Mouse (Mus musculus): ENCODE results near the gene Sympk. TPM values are rescaled to one million over a fixed set of nuclear protein-coding genes. Genes with fewer than 3 reads are reported as not detected.

Sympk gene
- total RNA-seq, 2 experiments from 2014 or later = 61.8 to 65.7 TPM

GRCm38 (mm10) chr7:19077761-19078160, 53.6 kb downstream of the Sympk start:
- DNase-seq = no peak
- intact Hi-C loops (cut with DNase I) = no loop called here

- intact Hi-C loops (cut with DNase I) = no loop called here
- DNase-seq = no peak
Observed at GRCm38 (mm10) chr7:19078732-19079131, 54.6 kb downstream of the Sympk start.

GRCm38 (mm10) chr7:19080451-19080950, 56.3 kb downstream of the Sympk start:
- intact Hi-C loops (cut with DNase I) = no loop called here
- no peak for DNase-seq

GRCm38 (mm10) chr7:19082171-19082570, 58.0 kb downstream of the Sympk start:
- no peak for DNase-seq
- intact Hi-C loops (cut with DNase I) = no loop called here

- peak; percentile 74 to 79 for DNase-seq
- intact Hi-C loops (cut with DNase I) = no loop called here
Observed at GRCm38 (mm10) chr7:19083096-19083495, 58.9 kb downstream of the Sympk start.

GRCm38 (mm10) chr7:19083701-19084100, 59.5 kb downstream of the Sympk start, which contains the start of gene Dmpk:
TSS of gene Dmpk (plus strand) at chr7:19083849.
- peak; percentile 49 to 62 for DNase-seq
- intact Hi-C loops (cut with DNase I) = no loop called here

GRCm38 (mm10) chr7:19084277-19084771, 60.1 kb downstream of the Sympk start:
- peak; percentile 63 for DNase-seq
- intact Hi-C loops (cut with DNase I) = no loop called here

- intact Hi-C loops (cut with DNase I) = no loop called here
- DNase-seq = no peak
Observed at GRCm38 (mm10) chr7:19084921-19085473, 60.8 kb downstream of the Sympk start.

GRCm38 (mm10) chr7:19085495-19085894, 61.3 kb downstream of the Sympk start:
- DNase-seq = no peak
- intact Hi-C loops (cut with DNase I) = no loop called here

GRCm38 (mm10) chr7:19086042-19086441, 61.9 kb downstream of the Sympk start:
- intact Hi-C loops (cut with DNase I) = no loop called here
- DNase-seq = no peak

- intact Hi-C loops (cut with DNase I) = no loop called here
- no peak for DNase-seq
Observed at GRCm38 (mm10) chr7:19086760-19087159, 62.6 kb downstream of the Sympk start.

- peak in 1 of 2 experiments; percentile 62 for DNase-seq
Observed at GRCm38 (mm10) chr7:19088813-19089212, 64.6 kb downstream of the Sympk start.

GRCm38 (mm10) chr7:19091913-19092312, 67.7 kb downstream of the Sympk start:
- no peak for DNase-seq
- intact Hi-C loops (cut with DNase I) = loop anchor here (2.0 kb wide), 1 partner anchor 23 kb away; no protein-coding TSS in a partner anchor

More at GRCm38 (mm10) chr7:19088813-19089212, 64.6 kb downstream of the Sympk start:
- intact Hi-C loops (cut with DNase I) = no loop called here

- no peak for DNase-seq
- intact Hi-C loops (cut with DNase I) = loop anchor here (2.0 kb wide), 1 partner anchor 24 kb away; no protein-coding TSS in a partner anchor
Observed at GRCm38 (mm10) chr7:19092381-19093173, 68.4 kb downstream of the Sympk start.

- DNase-seq = peak; percentile 83 to 87
- intact Hi-C loops (cut with DNase I) = loop anchor here (2.0 kb wide), 1 partner anchor 24 kb away; no protein-coding TSS in a partner anchor
Observed at GRCm38 (mm10) chr7:19093174-19093521, 69.0 kb downstream of the Sympk start.

- peak; percentile 92 to 96 for DNase-seq
- intact Hi-C loops (cut with DNase I) = loop anchor here (2.0 kb wide), 2 partner anchors 25 kb away; partner anchors contain the start of genes Fbxo46 and Gm4969
Observed at GRCm38 (mm10) chr7:19093537-19094385, 69.6 kb downstream of the Sympk start.

- intact Hi-C loops (cut with DNase I) = loop anchor here (2.0 kb wide), 1 partner anchor 24 kb away; the partner anchor contains the start of genes Fbxo46 and Gm4969
- no peak for DNase-seq
Observed at GRCm38 (mm10) chr7:19094471-19094825, 70.3 kb downstream of the Sympk start, which contains the start of gene Six5. TSS of gene Six5 (plus strand) at chr7:19094594.

GRCm38 (mm10) chr7:19094826-19095750, 70.9 kb downstream of the Sympk start:
- DNase-seq = no peak
- intact Hi-C loops (cut with DNase I) = loop anchor here (2.0 kb wide), 1 partner anchor 24 kb away; the partner anchor contains the start of genes Fbxo46 and Gm4969

- peak in 1 of 2 experiments; percentile 62 for DNase-seq
Observed at GRCm38 (mm10) chr7:19095751-19096110, 71.6 kb downstream of the Sympk start.

More at GRCm38 (mm10) chr7:19095751-19096110, 71.6 kb downstream of the Sympk start:
- intact Hi-C loops (cut with DNase I) = loop anchor here (2.0 kb wide), 1 partner anchor 23 kb away; the partner anchor contains the start of genes Fbxo46 and Gm4969
